Mouse (Mus musculus) kidney, embryonic 14.5 days (tissue): ENCODE data around the gene Olfr1057. TPM values are rescaled to one million over a fixed set of nuclear protein-coding genes. Genes with fewer than 3 reads are reported as not detected.
"Not testable (repeated sequence)": the region's sequence is repeated elsewhere in the genome, so short reads cannot be mapped to it uniquely, and the experiment has no call there.

Experiments used
- ATAC-seq: fragments of 200-750 bp; cut with Nextera tagmentation; 2 replicates; pipeline ENCODE4 v1.8.0; 2017; ENCODE audit warnings: moderate number of reproducible peaks, mild to moderate bottlenecking, moderate TSS enrichment, moderate library complexity; ENCODE audit not compliant: low FRiP score, low TSS enrichment
- H3K27ac ChIP-seq: fragments of 300-500 bp; sonication (generic); 2 replicates; pipeline ENCODE4 v1.5.1; 2014; ENCODE audit warnings: low read depth, mild to moderate bottlenecking, low read length, moderate library complexity, mixed read lengths
- H3K27me3 ChIP-seq: fragments of 300-500 bp; sonication (generic); 2 replicates; pipeline ENCODE4 v1.6.1; 2014; ENCODE audit warnings: mild to moderate bottlenecking, low read length; ENCODE audit not compliant: control insufficient read depth, insufficient read depth
- H3K36me3 ChIP-seq: fragments of 300-500 bp; sonication (generic); 2 replicates; pipeline ENCODE4 v1.6.1; 2014; ENCODE audit warnings: low read length, mixed read lengths; ENCODE audit not compliant: control insufficient read depth, insufficient read depth
- H3K4me1 ChIP-seq: fragments of 300-500 bp; sonication (generic); 2 replicates; pipeline ENCODE4 v1.6.1; 2014; ENCODE audit warnings: low read length, mixed read lengths; ENCODE audit not compliant: control insufficient read depth, insufficient read depth
- H3K4me2 ChIP-seq: fragments of 300-500 bp; sonication (generic); replicated peaks from 2 replicates; pipeline ENCODE4 v1.6.1; 2014; ENCODE audit warnings: low read depth, mild to moderate bottlenecking, low read length
- H3K4me3 ChIP-seq: fragments of 300-500 bp; sonication (generic); 2 replicates; pipeline ENCODE4 v1.5.1; 2014; ENCODE audit warnings: mild to moderate bottlenecking, low read length
- H3K9ac ChIP-seq: fragments of 300-500 bp; sonication (generic); 2 replicates; pipeline ENCODE4 v1.6.1; 2014; ENCODE audit warnings: low read depth, mild to moderate bottlenecking, low read length, moderate library complexity
- H3K9me3 ChIP-seq: fragments of 300-500 bp; sonication (generic); 2 replicates; pipeline ENCODE4 v1.6.1; 2016; ENCODE audit warnings: low read length; ENCODE audit not compliant: control insufficient read depth
- WGBS: fragments of 180-500 bp; shearing (Covaris S2); extraction: QIAGEN DNeasy Blood & Tissue Kit; methylation state at CpG from one replicate; pipeline ENCODE4 v1.1.7; 2014; 5-methylcytosine and 5-hydroxymethylcytosine counted together
- polyA plus RNA-seq: library from polyadenylated mRNA; unstranded; fragments of >200 nt; fragmentation: Nextera tagmentation; extraction: Ambion mirVana; gene quantifications from 2 replicates; pipeline ENCODE4 v1.2.1, GENCODE M21; 2014

Gene Olfr1057
- polyA plus RNA-seq = not detected in 2 replicates

DNA sequence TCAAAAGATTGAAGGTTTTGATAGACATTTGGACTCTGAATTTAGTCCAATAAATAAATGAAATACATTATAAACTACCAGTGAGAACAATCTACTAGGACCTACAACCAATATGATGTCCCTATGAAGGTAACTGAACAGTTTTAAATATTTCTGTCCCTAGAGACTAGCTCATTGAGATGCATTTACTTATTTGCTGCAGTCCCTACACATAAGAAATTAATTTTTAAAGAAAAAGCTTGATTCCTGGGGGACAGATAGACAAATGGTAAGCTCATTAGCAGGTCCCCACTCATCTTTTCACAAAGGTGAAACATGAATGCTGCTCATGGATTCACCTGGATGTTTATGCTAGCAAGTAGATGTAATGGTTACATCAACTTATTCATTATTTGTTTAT is at the start of gene Olfr1057:
Gene Olfr1057, minus strand, starts transcription at position 101 of the 400 bp plus-strand sequence.
- H3K4me2 ChIP-seq = no peak within 1 kb of the TSS
- H3K4me1 ChIP-seq = no peaks in the 10 kb centered on the region
- no peak within 1 kb of the TSS for H3K4me3 ChIP-seq
- no peaks in the 10 kb centered on the region for H3K27me3 ChIP-seq
- no peaks in the 10 kb centered on the region for H3K36me3 ChIP-seq
- H3K9me3 ChIP-seq = no peaks in the 10 kb centered on the region
- no peak within 1 kb of the TSS for H3K9ac ChIP-seq
- no peak for ATAC-seq
- no peak within 1 kb of the TSS for H3K27ac ChIP-seq

- ATAC-seq, H3K27ac ChIP-seq, H3K4me1 ChIP-seq, H3K9ac ChIP-seq, H3K4me2 ChIP-seq, H3K9me3 ChIP-seq, H3K27me3 ChIP-seq, H3K4me3 ChIP-seq, H3K36me3 ChIP-seq: not testable (repeated sequence)
These were observed 48.5 kb upstream of the Olfr1057 start, which contains the start of gene Olfr1062 for GRCm38 (mm10) chr2:86426649-86427048. Gene Olfr1062, minus strand, starts transcription at chr2:86426749.

- Histone ChIP-seq H3K27ac (no peak within 1 kb of the TSS), H3K27me3 (no peaks in the 10 kb centered on the region), H3K4me3 (no peak within 1 kb of the TSS), H3K9me3 (no peaks in the 10 kb centered on the region), H3K4me2 (no peak within 1 kb of the TSS), H3K4me1 (no peaks in the 10 kb centered on the region), H3K36me3 (no peaks in the 10 kb centered on the region), H3K9ac (no peak within 1 kb of the TSS)
- 86% methylated on average over 1 of the region's 1 CpGs for whole genome bisulfite sequencing
- no peak for ATAC-seq
These were observed 35.8 kb upstream of the Olfr1057 start, which contains the start of gene Olfr1061 for GRCm38 (mm10) chr2:86413950-86414349. Gene Olfr1061, minus strand, starts transcription at chr2:86414050.

- Histone ChIP-seq H3K9me3 (no peaks in the 10 kb centered on the region), H3K4me1 (no peaks in the 10 kb centered on the region), H3K36me3 (no peaks in the 10 kb centered on the region), H3K4me3 (no peak overlapping the region), H3K27me3 (no peaks in the 10 kb centered on the region), H3K9ac (no peak overlapping the region), H3K4me2 (no peak overlapping the region), H3K27ac (no peak overlapping the region)
- ATAC-seq = no peak
- 92% methylated on average over 2 of the region's 2 CpGs for WGBS
These were observed 16.9 kb upstream of the Olfr1057 start for GRCm38 (mm10) chr2:86395114-86395513.

GRCm38 (mm10) chr2:86388461-86388860 is 10.3 kb upstream of the Olfr1057 start, which contains the start of gene Olfr1058:
Gene Olfr1058, minus strand, starts transcription at chr2:86388561.
- not testable (repeated sequence) for H3K9me3 ChIP-seq, H3K4me1 ChIP-seq, H3K27me3 ChIP-seq, H3K4me2 ChIP-seq, H3K27ac ChIP-seq, H3K36me3 ChIP-seq, H3K4me3 ChIP-seq, ATAC-seq, H3K9ac ChIP-seq

GRCm38 (mm10) chr2:86366342-86366741 is 11.9 kb downstream of the Olfr1057 start:
- H3K4me1 ChIP-seq, H3K9me3 ChIP-seq, H3K4me3 ChIP-seq, H3K9ac ChIP-seq, H3K27me3 ChIP-seq, H3K27ac ChIP-seq, H3K36me3 ChIP-seq, H3K4me2 ChIP-seq, ATAC-seq: not testable (repeated sequence)
- 80% methylated on average over 1 of the region's 6 CpGs for WGBS

- no peak for ATAC-seq
These were observed 15.8 kb downstream of the Olfr1057 start, which contains the start of gene Olfr1056 for GRCm38 (mm10) chr2:86362369-86362768. Gene Olfr1056, minus strand, starts transcription at chr2:86362469.

GRCm38 (mm10) chr2:86351751-86352150 is 26.4 kb downstream of the Olfr1057 start:
- H3K4me3 ChIP-seq, H3K9me3 ChIP-seq, H3K9ac ChIP-seq, H3K27me3 ChIP-seq, ATAC-seq, H3K4me2 ChIP-seq, H3K4me1 ChIP-seq, H3K27ac ChIP-seq, H3K36me3 ChIP-seq: not testable (repeated sequence)
- WGBS = 97% methylated on average over 1 of the region's 1 CpGs

More at GRCm38 (mm10) chr2:86362369-86362768, 15.8 kb downstream of the Olfr1057 start, which contains the start of gene Olfr1056:
- Histone ChIP-seq H3K4me2 (no peak within 1 kb of the TSS), H3K27ac (no peak within 1 kb of the TSS), H3K36me3 (no peaks in the 10 kb centered on the region), H3K9me3 (no peaks in the 10 kb centered on the region), H3K27me3 (no peaks in the 10 kb centered on the region), H3K4me3 (no peak within 1 kb of the TSS), H3K9ac (no peak within 1 kb of the TSS), H3K4me1 (no peaks in the 10 kb centered on the region)

GRCm38 (mm10) chr2:86350184-86350583 is 28.0 kb downstream of the Olfr1057 start, which contains the start of gene Olfr1055:
Gene Olfr1055, minus strand, starts transcription at chr2:86350284.
- Histone ChIP-seq H3K36me3 (no peaks in the 10 kb centered on the region), H3K4me2 (no peak within 1 kb of the TSS), H3K9me3 (no peaks in the 10 kb centered on the region), H3K4me3 (no peak within 1 kb of the TSS), H3K4me1 (no peaks in the 10 kb centered on the region), H3K9ac (no peak within 1 kb of the TSS), H3K27ac (no peak within 1 kb of the TSS), H3K27me3 (no peaks in the 10 kb centered on the region)
- WGBS = 78% methylated on average over 5 of the region's 5 CpGs
- no peak for ATAC-seq
